Mouse (Mus musculus) liver, adult 2 months (tissue): ENCODE data around the gene Prmt9.

Experiments used
- CTCF ChIP-seq: fragments of 200-500 bp; IDR thresholded peaks from 2 replicates; pipeline ENCODE4 v1.5.1; 2011; ENCODE audit warnings: low read depth, low read length, control low read depth
- POLR2A ChIP-seq: fragments of 200-500 bp; IDR thresholded peaks from 2 replicates; pipeline ENCODE4 v1.6.1; 2011; ENCODE audit warnings: low read length, control low read depth; ENCODE audit not compliant: insufficient read depth; ENCODE audit errors: extremely low read depth

DNA sequence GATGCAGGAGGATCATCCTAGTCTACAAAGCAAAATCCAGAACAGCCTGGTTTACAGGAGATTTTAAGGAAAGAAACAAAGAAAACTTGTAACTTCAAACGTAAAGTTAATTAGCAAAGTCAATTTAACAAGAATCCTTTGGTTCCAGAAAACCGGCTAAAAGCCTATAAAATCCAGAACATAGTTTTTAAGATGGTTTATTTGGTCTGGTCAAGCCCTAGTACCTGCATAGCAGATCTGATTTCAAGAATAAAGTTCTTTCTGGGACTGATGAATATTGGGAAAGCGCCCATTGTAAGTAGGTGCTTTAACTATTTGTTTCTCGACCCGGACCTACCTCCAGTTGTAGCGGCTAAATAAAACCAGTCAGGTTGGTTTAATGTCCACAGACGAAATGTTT is 60.4 kb downstream of the Prmt9 start:
- TF ChIP-seq POLR2A = no peak
- TF ChIP-seq CTCF = no peak
